Mouse (Mus musculus): ENCODE results near the gene Olfr1243. TPM values are rescaled to one million over a fixed set of nuclear protein-coding genes. Genes with fewer than 3 reads are reported as not detected.
"Not testable (repeated sequence)": the region's sequence is repeated elsewhere in the genome, so short reads cannot be mapped to it uniquely, and the experiment has no call there.

The Olfr1243 gene
- polyA plus RNA-seq (2014; fragmentation: Nextera tagmentation; extraction: Ambion mirVana) = not detected in 2 replicates

DNA sequence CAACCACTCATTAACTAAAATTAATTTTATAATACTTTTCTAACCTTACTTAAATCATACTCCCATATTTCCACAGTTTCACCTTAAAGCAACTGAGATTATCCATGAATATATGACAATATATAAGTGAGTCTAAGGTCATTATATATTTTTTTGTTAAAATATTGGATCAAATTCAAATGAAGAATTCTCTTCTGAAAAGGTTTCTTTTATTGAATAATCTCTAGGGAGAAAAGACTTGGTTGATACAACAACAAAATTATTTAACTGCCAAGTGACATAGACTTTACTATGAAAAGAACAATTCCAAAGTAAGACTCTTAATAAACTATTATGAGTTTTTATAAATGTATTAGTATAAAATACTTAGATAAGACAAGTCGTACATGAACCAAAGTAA, at the start of gene Olfr1243:
TSS of gene Olfr1243 (minus strand) at position 101 of the 400 bp plus-strand sequence.
- no peak for ATAC-seq (ENCODE audit: insufficient number of reproducible peaks, insufficient read depth, low FRiP score, low read depth)
- Histone ChIP-seq H3K4me1 (ENCODE audit: control insufficient read depth, insufficient read depth, low read length) (no peaks in the 10 kb centered on the region), H3K4me2 (replicated peaks; ENCODE audit: low read depth, low read length) (no peak within 1 kb of the TSS), H3K27ac (ENCODE audit: low read length) (no peak within 1 kb of the TSS), H3K9me3 (ENCODE audit: control insufficient read depth, low read depth, low read length) (no peaks in the 10 kb centered on the region), H3K9ac (replicated peaks; ENCODE audit: low read depth, low read length) (no peak within 1 kb of the TSS), H3K4me3 (ENCODE audit: low read depth, low read length) (no peak within 1 kb of the TSS), H3K27me3 (ENCODE audit: control insufficient read depth, insufficient read depth, low read length) (no peaks in the 10 kb centered on the region), H3K36me3 (ENCODE audit: control insufficient read depth, insufficient read depth, low read length) (no peaks in the 10 kb centered on the region)
- WGBS = 79% methylated on average over 1 of the region's 1 CpGs

DNA sequence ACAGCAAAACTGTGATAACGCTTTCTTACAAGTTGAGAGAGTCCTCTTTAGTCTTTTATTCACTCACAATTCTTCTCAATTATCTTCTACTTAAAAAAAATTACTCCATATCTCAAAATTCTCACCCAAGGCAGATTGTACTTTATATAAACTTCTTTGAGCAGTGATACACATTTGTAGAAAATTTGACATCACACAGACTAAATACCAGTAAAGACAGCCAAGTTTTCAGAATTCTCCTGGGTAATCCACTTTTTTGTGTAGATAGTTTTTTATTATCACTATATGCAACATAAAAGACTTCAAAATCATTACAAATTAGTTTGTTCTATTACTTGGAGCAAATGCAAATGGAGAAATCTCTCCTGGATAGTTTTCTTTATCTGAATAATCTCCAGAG, 47.1 kb upstream of the Olfr1243 start, which contains the start of gene Olfr1245:
TSS of gene Olfr1245 (minus strand) at position 101 of the 400 bp plus-strand sequence.
- no peak for ATAC-seq (ENCODE audit: insufficient number of reproducible peaks, insufficient read depth, low FRiP score, low read depth)
- WGBS = 85% methylated on average over 1 of the region's 1 CpGs

DNA sequence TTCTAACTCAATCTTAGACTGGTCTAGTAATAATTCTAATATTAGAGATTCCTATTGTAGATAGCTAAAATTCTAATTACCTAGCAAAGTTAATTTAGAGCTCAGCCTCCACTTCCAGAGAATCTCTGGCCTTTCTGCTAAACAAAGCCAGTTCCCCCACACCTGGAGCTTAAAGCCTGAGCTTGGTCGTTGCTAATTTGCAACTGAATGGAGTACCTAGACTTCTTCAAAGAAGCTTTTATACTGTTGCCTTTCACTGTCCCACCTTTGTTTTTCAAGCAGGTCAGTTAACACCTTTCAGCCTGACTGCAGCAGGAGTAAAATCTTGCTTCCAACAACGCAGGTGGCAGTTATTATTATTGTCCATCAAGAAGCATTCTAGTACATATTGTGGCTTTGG, 31.4 kb upstream of the Olfr1243 start:
- not testable (repeated sequence) for H3K36me3 ChIP-seq (ENCODE audit: control insufficient read depth, insufficient read depth, low read length)

More for the DNA sequence above, 47.1 kb upstream of the Olfr1243 start, which contains the start of gene Olfr1245:
- Histone ChIP-seq H3K27me3 (ENCODE audit: control insufficient read depth, insufficient read depth, low read length) (no peaks in the 10 kb centered on the region), H3K4me1 (ENCODE audit: control insufficient read depth, insufficient read depth, low read length) (no peaks in the 10 kb centered on the region), H3K4me2 (replicated peaks; ENCODE audit: low read depth, low read length) (no peak within 1 kb of the TSS), H3K36me3 (ENCODE audit: control insufficient read depth, insufficient read depth, low read length) (no peaks in the 10 kb centered on the region), H3K9ac (replicated peaks; ENCODE audit: low read depth, low read length) (no peak within 1 kb of the TSS), H3K4me3 (ENCODE audit: low read depth, low read length) (no peak within 1 kb of the TSS), H3K9me3 (ENCODE audit: control insufficient read depth, low read depth, low read length) (no peaks in the 10 kb centered on the region), H3K27ac (ENCODE audit: low read length) (no peak within 1 kb of the TSS)

DNA sequence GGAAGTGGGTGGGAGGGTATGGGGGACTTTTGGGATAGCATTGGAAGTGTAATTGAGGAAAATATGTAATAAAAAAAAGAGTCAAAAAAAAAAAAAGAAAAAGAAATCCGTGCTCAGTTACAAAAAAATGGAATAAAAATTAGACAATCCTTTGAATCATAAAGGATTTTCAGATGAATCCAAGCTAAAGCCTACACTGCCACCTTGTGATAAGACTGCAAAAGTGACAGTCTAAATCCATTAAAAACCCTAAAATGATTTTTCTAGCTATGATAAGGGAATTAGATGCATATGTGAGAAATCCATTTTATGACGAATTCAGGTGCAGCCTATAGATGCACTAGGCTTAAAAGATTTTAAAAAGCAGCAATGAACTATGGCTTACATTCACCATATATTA, 13.2 kb upstream of the Olfr1243 start:
- no peaks in the 10 kb centered on the region for H3K27me3 ChIP-seq (ENCODE audit: control insufficient read depth, insufficient read depth, low read length)
- H3K4me1 ChIP-seq (ENCODE audit: control insufficient read depth, insufficient read depth, low read length) = no peaks in the 10 kb centered on the region
- H3K36me3 ChIP-seq (ENCODE audit: control insufficient read depth, insufficient read depth, low read length) = no peaks in the 10 kb centered on the region
- no peak overlapping the region for H3K4me3 ChIP-seq (ENCODE audit: low read depth, low read length)
- no peak for ATAC-seq (ENCODE audit: insufficient number of reproducible peaks, insufficient read depth, low FRiP score, low read depth)
- 54% methylated on average over 2 of the region's 2 CpGs for WGBS
- no peak overlapping the region for H3K9ac ChIP-seq (replicated peaks; ENCODE audit: low read depth, low read length)
- H3K27ac ChIP-seq (ENCODE audit: low read length) = no peak overlapping the region
- H3K9me3 ChIP-seq (ENCODE audit: control insufficient read depth, low read depth, low read length) = no peaks in the 10 kb centered on the region
- H3K4me2 ChIP-seq (replicated peaks; ENCODE audit: low read depth, low read length) = no peak overlapping the region

More for the DNA sequence above, 31.4 kb upstream of the Olfr1243 start:
- not testable (repeated sequence) for H3K27me3 ChIP-seq (ENCODE audit: control insufficient read depth, insufficient read depth, low read length); H3K27ac ChIP-seq (ENCODE audit: low read length); H3K4me3 ChIP-seq (ENCODE audit: low read depth, low read length); ATAC-seq (ENCODE audit: insufficient number of reproducible peaks, insufficient read depth, low FRiP score, low read depth); H3K4me2 ChIP-seq (replicated peaks; ENCODE audit: low read depth, low read length); H3K9ac ChIP-seq (replicated peaks; ENCODE audit: low read depth, low read length); H3K4me1 ChIP-seq (ENCODE audit: control insufficient read depth, insufficient read depth, low read length); H3K9me3 ChIP-seq (ENCODE audit: control insufficient read depth, low read depth, low read length)
- 63% methylated on average over 2 of the region's 2 CpGs for WGBS

DNA sequence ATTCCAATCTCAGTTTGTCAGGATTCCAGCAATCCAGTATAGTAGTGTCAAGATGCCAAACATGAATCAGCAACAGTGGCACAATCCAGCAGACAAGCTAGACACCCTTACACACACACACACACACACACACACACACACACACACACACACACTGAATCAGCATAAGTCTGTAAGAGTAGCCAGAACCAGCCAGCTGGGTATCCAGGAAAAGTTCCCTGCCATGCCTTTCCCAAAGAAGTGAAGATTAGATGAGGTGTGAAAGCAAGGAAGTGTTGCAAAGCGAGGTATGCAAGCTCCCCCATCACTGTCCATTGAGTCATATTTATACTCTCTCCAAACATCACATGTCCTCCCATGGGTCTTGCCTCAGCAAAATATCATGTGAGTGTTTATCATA, 8.6 kb upstream of the Olfr1243 start:
- no peak for ATAC-seq (ENCODE audit: insufficient number of reproducible peaks, insufficient read depth, low FRiP score, low read depth)
- WGBS = 48% methylated on average over 1 of the region's 1 CpGs
- H3K4me1 ChIP-seq (ENCODE audit: control insufficient read depth, insufficient read depth, low read length) = no peaks in the 10 kb centered on the region
- no peaks in the 10 kb centered on the region for H3K36me3 ChIP-seq (ENCODE audit: control insufficient read depth, insufficient read depth, low read length)
- H3K4me2 ChIP-seq (replicated peaks; ENCODE audit: low read depth, low read length) = no peak overlapping the region
- H3K4me3 ChIP-seq (ENCODE audit: low read depth, low read length) = no peak overlapping the region
- H3K27me3 ChIP-seq (ENCODE audit: control insufficient read depth, insufficient read depth, low read length) = no peaks in the 10 kb centered on the region
- H3K9ac ChIP-seq (replicated peaks; ENCODE audit: low read depth, low read length) = no peak overlapping the region
- H3K27ac ChIP-seq (ENCODE audit: low read length) = no peak overlapping the region
- no peaks in the 10 kb centered on the region for H3K9me3 ChIP-seq (ENCODE audit: control insufficient read depth, low read depth, low read length)

DNA sequence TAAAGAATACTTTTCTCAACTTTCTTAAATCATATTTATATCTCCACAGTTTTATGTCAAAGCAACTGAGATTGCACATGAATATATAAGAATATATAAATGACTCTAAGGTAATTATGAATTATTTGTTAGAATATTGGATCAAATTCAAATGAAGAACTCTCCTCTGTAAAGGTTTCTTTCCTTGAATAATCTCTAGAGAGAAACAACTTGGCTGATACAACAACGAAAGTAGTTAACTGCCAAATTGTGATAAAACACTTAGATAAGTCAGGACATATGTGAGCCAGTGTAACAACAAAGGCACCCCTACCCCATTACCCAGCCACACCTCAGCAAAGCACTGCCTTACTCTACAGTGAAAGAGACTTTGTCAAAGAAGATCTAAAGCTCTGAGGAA, 33.1 kb downstream of the Olfr1243 start, which contains the start of gene Olfr1242:
TSS of gene Olfr1242 (minus strand) at position 101 of the 400 bp plus-strand sequence.
- Histone ChIP-seq H3K9ac (replicated peaks; ENCODE audit: low read depth, low read length) (no peak within 1 kb of the TSS), H3K27me3 (ENCODE audit: control insufficient read depth, insufficient read depth, low read length) (no peaks in the 10 kb centered on the region), H3K4me3 (ENCODE audit: low read depth, low read length) (no peak within 1 kb of the TSS), H3K4me1 (ENCODE audit: control insufficient read depth, insufficient read depth, low read length) (no peaks in the 10 kb centered on the region), H3K36me3 (ENCODE audit: control insufficient read depth, insufficient read depth, low read length) (no peaks in the 10 kb centered on the region), H3K27ac (ENCODE audit: low read length) (no peak within 1 kb of the TSS), H3K9me3 (ENCODE audit: control insufficient read depth, low read depth, low read length) (no peaks in the 10 kb centered on the region), H3K4me2 (replicated peaks; ENCODE audit: low read depth, low read length) (no peak within 1 kb of the TSS)
- no peak for ATAC-seq (ENCODE audit: insufficient number of reproducible peaks, insufficient read depth, low FRiP score, low read depth)
- WGBS = 63% methylated on average over 1 of the region's 1 CpGs

DNA sequence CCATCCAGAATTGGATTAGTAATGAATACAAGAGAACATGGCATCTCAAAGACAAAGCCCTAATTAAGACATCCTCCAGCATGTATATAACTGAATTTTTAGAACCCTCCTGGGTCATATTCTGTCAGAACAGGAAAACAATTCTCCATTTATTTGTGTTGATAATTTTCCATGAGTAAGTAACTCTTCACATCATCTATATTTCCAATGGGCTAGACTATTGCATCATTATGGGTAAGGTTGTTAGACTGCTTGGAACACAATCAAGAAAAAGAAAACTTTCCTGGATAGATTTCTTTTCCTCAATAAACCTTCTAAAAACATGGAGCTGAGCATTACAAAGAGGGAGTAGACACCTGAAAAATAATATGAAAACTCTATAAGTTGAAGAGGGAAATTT, 44.3 kb downstream of the Olfr1243 start, which contains the start of gene Olfr1241:
TSS of gene Olfr1241 (minus strand) at position 101 of the 400 bp plus-strand sequence.
- no peak within 1 kb of the TSS for H3K9ac ChIP-seq (replicated peaks; ENCODE audit: low read depth, low read length)
- H3K4me1 ChIP-seq (ENCODE audit: control insufficient read depth, insufficient read depth, low read length) = no peaks in the 10 kb centered on the region
- no peak within 1 kb of the TSS for H3K4me2 ChIP-seq (replicated peaks; ENCODE audit: low read depth, low read length)
- H3K27ac ChIP-seq (ENCODE audit: low read length) = no peak within 1 kb of the TSS
- no peaks in the 10 kb centered on the region for H3K36me3 ChIP-seq (ENCODE audit: control insufficient read depth, insufficient read depth, low read length)
- H3K27me3 ChIP-seq (ENCODE audit: control insufficient read depth, insufficient read depth, low read length) = no peaks in the 10 kb centered on the region
- H3K4me3 ChIP-seq (ENCODE audit: low read depth, low read length) = no peak within 1 kb of the TSS
- no peak for ATAC-seq (ENCODE audit: insufficient number of reproducible peaks, insufficient read depth, low FRiP score, low read depth)
- no peaks in the 10 kb centered on the region for H3K9me3 ChIP-seq (ENCODE audit: control insufficient read depth, low read depth, low read length)

Other genes starting within 250 kb of the Olfr1243 start
- not detected in 2 replicates for gene Olfr1229, start 243.5 kb downstream of the Olfr1243 start, polyA plus RNA-seq (2014; fragmentation: Nextera tagmentation; extraction: Ambion mirVana)
- gene Olfr1230, start 234.2 kb downstream of the Olfr1243 start, polyA plus RNA-seq (2014; fragmentation: Nextera tagmentation; extraction: Ambion mirVana) = not detected in 2 replicates
- gene Olfr1231, start 224.4 kb downstream of the Olfr1243 start, polyA plus RNA-seq (2014; fragmentation: Nextera tagmentation; extraction: Ambion mirVana) = not detected in 2 replicates
- gene Olfr1232, start 201.8 kb downstream of the Olfr1243 start, polyA plus RNA-seq (2014; fragmentation: Nextera tagmentation; extraction: Ambion mirVana) = not detected in 2 replicates
- gene Olfr1233, start 189.1 kb downstream of the Olfr1243 start, polyA plus RNA-seq (2014; fragmentation: Nextera tagmentation; extraction: Ambion mirVana) = not detected in 2 replicates
- not detected in 2 replicates for gene Olfr1234, start 166.6 kb downstream of the Olfr1243 start, polyA plus RNA-seq (2014; fragmentation: Nextera tagmentation; extraction: Ambion mirVana)
- not detected in 2 replicates for gene Olfr1238, start 121.8 kb downstream of the Olfr1243 start, polyA plus RNA-seq (2014; fragmentation: Nextera tagmentation; extraction: Ambion mirVana)
- not detected in 2 replicates for gene Olfr1239, start 111.1 kb downstream of the Olfr1243 start, polyA plus RNA-seq (2014; fragmentation: Nextera tagmentation; extraction: Ambion mirVana)
- gene Olfr1240, start 88.5 kb downstream of the Olfr1243 start, polyA plus RNA-seq (2014; fragmentation: Nextera tagmentation; extraction: Ambion mirVana) = not detected in 2 replicates
- not detected in 2 replicates for gene Olfr1241, start 44.4 kb downstream of the Olfr1243 start, polyA plus RNA-seq (2014; fragmentation: Nextera tagmentation; extraction: Ambion mirVana)
- gene Olfr1242, start 33.2 kb downstream of the Olfr1243 start, polyA plus RNA-seq (2014; fragmentation: Nextera tagmentation; extraction: Ambion mirVana) = not detected in 2 replicates
- not detected in 2 replicates for gene Olfr1245, start 47.0 kb upstream of the Olfr1243 start, polyA plus RNA-seq (2014; fragmentation: Nextera tagmentation; extraction: Ambion mirVana)
- not detected in 2 replicates for gene Olfr1246, start 61.7 kb upstream of the Olfr1243 start, polyA plus RNA-seq (2014; fragmentation: Nextera tagmentation; extraction: Ambion mirVana)
- not detected in 2 replicates for gene Olfr1247, start 82.6 kb upstream of the Olfr1243 start, polyA plus RNA-seq (2014; fragmentation: Nextera tagmentation; extraction: Ambion mirVana)
- gene Olfr1248, start 86.8 kb upstream of the Olfr1243 start, polyA plus RNA-seq (2014; fragmentation: Nextera tagmentation; extraction: Ambion mirVana) = not detected in 2 replicates
- not detected in 2 replicates for gene Olfr1249, start 103.5 kb upstream of the Olfr1243 start, polyA plus RNA-seq (2014; fragmentation: Nextera tagmentation; extraction: Ambion mirVana)
- gene Olfr1250, start 130.0 kb upstream of the Olfr1243 start, polyA plus RNA-seq (2014; fragmentation: Nextera tagmentation; extraction: Ambion mirVana) = not detected in 2 replicates
- not detected in 2 replicates for gene Olfr1251, start 140.4 kb upstream of the Olfr1243 start, polyA plus RNA-seq (2014; fragmentation: Nextera tagmentation; extraction: Ambion mirVana)
- gene Olfr1252, start 193.5 kb upstream of the Olfr1243 start, polyA plus RNA-seq (2014; fragmentation: Nextera tagmentation; extraction: Ambion mirVana) = not detected in 2 replicates
- not detected in 2 replicates for gene Olfr1253, start 225.6 kb upstream of the Olfr1243 start, polyA plus RNA-seq (2014; fragmentation: Nextera tagmentation; extraction: Ambion mirVana)